Mouse (Mus musculus): ENCODE results near the gene Tesc.
A peak's percentile ranks its signal among the peaks of the same experiment; 100 is the strongest.

Tesc gene

GRCm38 (mm10) chr5:118017527-118017926 is 10.0 kb upstream of the Tesc start:
- DNase-seq, result no peak

- no peak for DNase-seq
Measured at GRCm38 (mm10) chr5:118019905-118020304, 7.6 kb upstream of the Tesc start.

- no peak for DNase-seq
Measured at GRCm38 (mm10) chr5:118023053-118023452, 4.5 kb upstream of the Tesc start.

- DNase-seq, result no peak
Measured at GRCm38 (mm10) chr5:118025880-118026279, 1.7 kb upstream of the Tesc start.

- no peak for DNase-seq
Measured at GRCm38 (mm10) chr5:118026343-118026742, 1.2 kb upstream of the Tesc start.

- no peak for DNase-seq
Measured at GRCm38 (mm10) chr5:118027101-118027697, 344 bp upstream of the Tesc start.

- peak; percentile 46 for DNase-seq
Measured at GRCm38 (mm10) chr5:118028191-118029034, 870 bp downstream of the Tesc start.

- no peak for DNase-seq
Measured at GRCm38 (mm10) chr5:118029035-118029408, 1.5 kb downstream of the Tesc start.

GRCm38 (mm10) chr5:118029420-118029819 is 1.9 kb downstream of the Tesc start:
- no peak for DNase-seq

GRCm38 (mm10) chr5:118030022-118030675 is 2.6 kb downstream of the Tesc start:
- no peak for DNase-seq

GRCm38 (mm10) chr5:118031059-118031458 is 3.5 kb downstream of the Tesc start:
- no peak for DNase-seq

- no peak for DNase-seq
Measured at GRCm38 (mm10) chr5:118031508-118031907, 4.0 kb downstream of the Tesc start.

GRCm38 (mm10) chr5:118033328-118033727 is 5.8 kb downstream of the Tesc start:
- DNase-seq, result no peak

GRCm38 (mm10) chr5:118033740-118034139 is 6.2 kb downstream of the Tesc start:
- DNase-seq, result no peak

- no peak for DNase-seq
Measured at GRCm38 (mm10) chr5:118034632-118035031, 7.1 kb downstream of the Tesc start.

- DNase-seq, result no peak
Measured at GRCm38 (mm10) chr5:118035786-118036185, 8.2 kb downstream of the Tesc start.

GRCm38 (mm10) chr5:118036888-118037797 is 9.6 kb downstream of the Tesc start:
- no peak for DNase-seq

GRCm38 (mm10) chr5:118037798-118038484 is 10.4 kb downstream of the Tesc start:
- DNase-seq, result peak; percentile 25

GRCm38 (mm10) chr5:118039241-118039668 is 11.7 kb downstream of the Tesc start:
- DNase-seq, result no peak

- DNase-seq, result no peak
Measured at GRCm38 (mm10) chr5:118042599-118042998, 15.1 kb downstream of the Tesc start.

- DNase-seq, result no peak
Measured at GRCm38 (mm10) chr5:118043761-118044160, 16.2 kb downstream of the Tesc start.

GRCm38 (mm10) chr5:118044907-118045306 is 17.4 kb downstream of the Tesc start:
- DNase-seq, result no peak

Measured in kidney, adult 18-20 months (tissue).